In the genomic region with DNA sequence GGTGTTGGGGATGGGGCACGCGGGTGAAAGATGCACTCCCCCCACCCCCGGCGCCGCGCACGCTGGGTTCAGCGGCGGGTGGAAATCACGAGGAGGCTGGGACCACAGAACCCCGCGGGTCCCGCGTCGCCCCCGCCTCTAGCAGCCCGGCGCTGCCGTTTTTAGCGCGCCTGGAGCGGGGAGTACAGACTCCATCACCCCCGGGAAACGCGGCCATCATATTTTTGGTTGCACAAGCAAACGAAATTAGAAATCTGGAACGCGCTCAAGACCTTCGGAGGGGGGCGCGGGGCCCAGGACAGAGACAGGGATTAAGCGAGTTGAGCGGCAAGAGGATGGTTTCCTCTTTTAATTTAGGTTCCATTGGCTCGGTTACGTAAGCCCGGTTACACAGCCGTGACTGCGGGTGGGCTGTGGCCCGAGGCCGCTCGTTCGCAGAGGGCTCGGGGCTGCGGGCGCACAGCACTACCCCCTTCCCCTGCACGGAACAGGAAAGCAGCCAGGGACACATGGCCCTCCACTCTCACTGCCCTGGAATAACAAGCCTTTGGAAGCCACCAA, we compare ENCODE assay signal across 8 mouse cellular contexts.
A peak's percentile ranks its signal among the peaks of the same experiment; 100 is the strongest.
DNase-seq lines count a peak whose midpoint lies in the region; ATAC-seq lines count a peak whose summit lies in the region.

No protein-coding gene starts in this region.

- peak overlapping the region; percentile 37; the same call in 1 of the 2 replicates for H3K27ac ChIP-seq in forebrain, embryonic 11.5 days (ENCODE audit: low read depth, low read length)
- H3K27ac ChIP-seq in midbrain, embryonic 11.5 days (ENCODE audit: low read depth, low read length), result peak overlapping the region; percentile 40; the same call in 1 of the 2 replicates
- H3K27ac ChIP-seq in stomach, embryonic 15.5 days, result no peak overlapping the region

- peaks cover 49% of the 10 kb centered on the region for H3K27me3 ChIP-seq in erythroblast, embryonic 14.5 days (ENCODE audit: control insufficient read depth)
- H3K27me3 ChIP-seq in forebrain, embryonic 11.5 days (ENCODE audit: control insufficient read depth, insufficient read depth, low read length), result no peaks in the 10 kb centered on the region
- no peaks in the 10 kb centered on the region for H3K27me3 ChIP-seq in midbrain, embryonic 11.5 days (ENCODE audit: control insufficient read depth, insufficient read depth, low read length)
- H3K27me3 ChIP-seq in stomach, embryonic 15.5 days (replicated peaks), result no peaks in the 10 kb centered on the region

- H3K4me3 ChIP-seq in erythroblast, embryonic 14.5 days (replicated peaks), result peak overlapping the region; percentile 22
- H3K4me3 ChIP-seq in forebrain, embryonic 11.5 days (ENCODE audit: low read depth, low read length), result peak overlapping the region; percentile 44
- peak overlapping the region; percentile 39 for H3K4me3 ChIP-seq in midbrain, embryonic 11.5 days (ENCODE audit: low read depth, low read length)
- peak overlapping the region; percentile 47 for H3K4me3 ChIP-seq in stomach, embryonic 15.5 days (replicated peaks)

- H3K9me3 ChIP-seq in erythroblast, embryonic 14.5 days (ENCODE audit: control insufficient read depth, low read length), result no peaks in the 10 kb centered on the region
- H3K9me3 ChIP-seq in forebrain, embryonic 11.5 days (ENCODE audit: control insufficient read depth, low read length), result no peaks in the 10 kb centered on the region
- no peaks in the 10 kb centered on the region for H3K9me3 ChIP-seq in midbrain, embryonic 11.5 days (ENCODE audit: control insufficient read depth, low read length)
- H3K9me3 ChIP-seq in stomach, embryonic 15.5 days, result no peaks in the 10 kb centered on the region

- ATAC-seq in erythroblast, adult 5-6 weeks (replicated peaks; ENCODE audit: low FRiP score, poor library complexity, severe bottlenecking), result no peak
- ATAC-seq in forebrain, embryonic 11.5 days (replicated peaks; ENCODE audit: low FRiP score), result peak; percentile 68
- peak; percentile 66 for ATAC-seq in midbrain, embryonic 11.5 days (ENCODE audit: low FRiP score)
- ATAC-seq in stomach, embryonic 15.5 days (ENCODE audit: insufficient read depth, low FRiP score, low read depth), result no peak

- no peaks in the 10 kb centered on the region for H3K36me3 ChIP-seq in erythroblast, embryonic 14.5 days (ENCODE audit: control insufficient read depth)
- no peaks in the 10 kb centered on the region for H3K36me3 ChIP-seq in forebrain, embryonic 11.5 days (ENCODE audit: control insufficient read depth, insufficient read depth, low read length)
- no peaks in the 10 kb centered on the region for H3K36me3 ChIP-seq in midbrain, embryonic 11.5 days (ENCODE audit: control insufficient read depth, insufficient read depth, low read length)
- no peaks in the 10 kb centered on the region for H3K36me3 ChIP-seq in stomach, embryonic 15.5 days

- intact Hi-C loops in heart, postnatal 10 days (cut with DNase I), result no loop called here
- intact Hi-C loops in left cerebral cortex, postnatal 14 days (cut with DNase I), result no loop called here

- peaks cover 2% of the 10 kb centered on the region; the same call in 1 of the 2 replicates for H3K4me1 ChIP-seq in erythroblast, embryonic 14.5 days (ENCODE audit: control insufficient read depth)
- H3K4me1 ChIP-seq in forebrain, embryonic 11.5 days (replicated peaks; ENCODE audit: control insufficient read depth, insufficient read depth, low read length), result peaks cover 5% of the 10 kb centered on the region; the same call in 1 of the 2 replicates
- peaks cover 9% of the 10 kb centered on the region for H3K4me1 ChIP-seq in midbrain, embryonic 11.5 days (ENCODE audit: control insufficient read depth, insufficient read depth, low read length)
- peaks cover 26% of the 10 kb centered on the region; the same call in 1 of the 2 replicates for H3K4me1 ChIP-seq in stomach, embryonic 15.5 days

- under 1% methylated on average over 46 of the region's 46 CpGs for WGBS in forebrain, embryonic 11.5 days
- WGBS in midbrain, embryonic 11.5 days, result under 1% methylated on average over 46 of the region's 46 CpGs
- WGBS in stomach, embryonic 15.5 days, result under 1% methylated on average over 46 of the region's 46 CpGs

- DNase-seq in brain, adult 2 months (ENCODE audit: low read depth, low spot score), result peak; percentile 88
- peak; percentile 74 for DNase-seq in forebrain, embryonic 11.5 days (ENCODE audit: low spot score)
- DNase-seq in heart, postnatal 10 days, result peak; percentile 53 to 66
- peak; percentile 69 to 79 for DNase-seq in left cerebral cortex, postnatal 14 days (ENCODE audit: low spot score in 2 of 2)
- DNase-seq in midbrain, embryonic 11.5 days (ENCODE audit: low spot score, missing footprints), result peak; percentile 96

- peak overlapping the region; percentile 74 for H3K9ac ChIP-seq in forebrain, embryonic 11.5 days (ENCODE audit: low read length)
- peak overlapping the region; percentile 76 for H3K9ac ChIP-seq in midbrain, embryonic 11.5 days (ENCODE audit: low read length)
- H3K9ac ChIP-seq in stomach, embryonic 15.5 days, result peak overlapping the region; percentile 3; the same call in 1 of the 2 replicates

- H3K4me2 ChIP-seq in forebrain, embryonic 11.5 days (ENCODE audit: low read depth, low read length, severe bottlenecking), result peak overlapping the region; percentile 91
- peak overlapping the region; percentile 85 for H3K4me2 ChIP-seq in midbrain, embryonic 11.5 days
- H3K4me2 ChIP-seq in stomach, embryonic 15.5 days, result peak overlapping the region; percentile 90

Comparison
In these comparisons a context has a peak if more than half of its experiments do, and no peak if none do; other contexts are left out.
1. ATAC-seq: peak in forebrain, embryonic 11.5 days (single experiment) and midbrain, embryonic 11.5 days (single experiment); none in erythroblast, adult 5-6 weeks (single experiment) and stomach, embryonic 15.5 days (single experiment).
2. H3K9ac ChIP-seq: peak in every context shown above with its lines; median percentile 76 in midbrain, embryonic 11.5 days; 74 in forebrain, embryonic 11.5 days; 3 in stomach, embryonic 15.5 days.
3. Peak in every context shown above with its lines, with median percentiles within 50 percentile points of each other: H3K4me3 ChIP-seq, DNase-seq and H3K4me2 ChIP-seq.